In genomic region chr2:124609014-124609413, GRCm38 (mm10) we compare ENCODE assay signal across 8 mouse cellular contexts.
DNase-seq lines count a peak whose midpoint lies in the region; ATAC-seq and TF ChIP-seq lines count a peak whose summit lies in the region.

No protein-coding gene starts in this region.

- no peaks in the 10 kb centered on the region for H3K27me3 ChIP-seq in heart, postnatal 0 days (ENCODE audit: control insufficient read depth, insufficient read depth, low read length)
- peaks cover 7% of the 10 kb centered on the region; the same call in 1 of the 2 replicates for H3K27me3 ChIP-seq in embryonic facial prominence, embryonic 12.5 days
- H3K27me3 ChIP-seq in hindbrain, embryonic 16.5 days (replicated peaks; ENCODE audit: control insufficient read depth, insufficient read depth, low read length), result no peaks in the 10 kb centered on the region
- no peaks in the 10 kb centered on the region; the same call in 1 of the 2 replicates for H3K27me3 ChIP-seq in midbrain, embryonic 14.5 days (ENCODE audit: control insufficient read depth, insufficient read depth, low read length)

- no peaks in the 10 kb centered on the region for H3K36me3 ChIP-seq in heart, postnatal 0 days (replicated peaks; ENCODE audit: control insufficient read depth, insufficient read depth, low read length)
- H3K36me3 ChIP-seq in embryonic facial prominence, embryonic 12.5 days, result no peaks in the 10 kb centered on the region
- no peaks in the 10 kb centered on the region for H3K36me3 ChIP-seq in hindbrain, embryonic 16.5 days (ENCODE audit: control insufficient read depth, insufficient read depth, low read length)
- H3K36me3 ChIP-seq in midbrain, embryonic 14.5 days (ENCODE audit: control insufficient read depth, insufficient read depth, low read length), result no peaks in the 10 kb centered on the region

- intact Hi-C loops in heart, postnatal 10 days (cut with DNase I), result loop anchor here (5.0 kb wide), 4 partner anchors 298 to 578 kb away; no protein-coding TSS in a partner anchor

- TF ChIP-seq EP300 in heart, postnatal 0 days (IDR thresholded peaks at IDR 0.05; ENCODE audit: low read depth), result no peak

- WGBS in heart, postnatal 0 days, result 41% methylated on average over 5 of the region's 5 CpGs
- 18% methylated on average over 5 of the region's 5 CpGs for WGBS in embryonic facial prominence, embryonic 12.5 days
- 14% methylated on average over 5 of the region's 5 CpGs for WGBS in hindbrain, embryonic 16.5 days
- 23% methylated on average over 5 of the region's 5 CpGs for WGBS in midbrain, embryonic 14.5 days

- H3K9ac ChIP-seq in heart, postnatal 0 days (replicated peaks; ENCODE audit: low read depth, low read length), result peak overlapping the region; percentile 90
- no peak overlapping the region for H3K9ac ChIP-seq in embryonic facial prominence, embryonic 12.5 days
- H3K9ac ChIP-seq in hindbrain, embryonic 16.5 days (ENCODE audit: low read depth, low read length), result no peak overlapping the region; the same call in 1 of the 2 replicates
- H3K9ac ChIP-seq in midbrain, embryonic 14.5 days (replicated peaks; ENCODE audit: low read length), result no peak overlapping the region

- H3K27ac ChIP-seq in heart, postnatal 0 days (ENCODE audit: low read depth), result peak overlapping the region; percentile 97
- H3K27ac ChIP-seq in embryonic facial prominence, embryonic 12.5 days, result no peak overlapping the region
- peak overlapping the region; percentile 97; the same call in 1 of the 2 replicates for H3K27ac ChIP-seq in hindbrain, embryonic 16.5 days (ENCODE audit: low read depth, low read length)
- no peak overlapping the region for H3K27ac ChIP-seq in midbrain, embryonic 14.5 days (replicated peaks; ENCODE audit: low read depth, low read length)

- H3K4me3 ChIP-seq in heart, postnatal 0 days (ENCODE audit: low read depth, low read length), result peak overlapping the region; percentile 97
- H3K4me3 ChIP-seq in embryonic facial prominence, embryonic 12.5 days, result no peak overlapping the region
- H3K4me3 ChIP-seq in hindbrain, embryonic 16.5 days (ENCODE audit: low read length), result peak overlapping the region; percentile 66
- H3K4me3 ChIP-seq in midbrain, embryonic 14.5 days (replicated peaks; ENCODE audit: low read depth, low read length), result peak overlapping the region; percentile 70

- no peaks in the 10 kb centered on the region for H3K9me3 ChIP-seq in heart, postnatal 0 days (replicated peaks; ENCODE audit: control insufficient read depth, low read length)
- H3K9me3 ChIP-seq in embryonic facial prominence, embryonic 12.5 days, result no peaks in the 10 kb centered on the region
- no peaks in the 10 kb centered on the region for H3K9me3 ChIP-seq in hindbrain, embryonic 16.5 days (ENCODE audit: control insufficient read depth, low read length)
- H3K9me3 ChIP-seq in midbrain, embryonic 14.5 days (ENCODE audit: control insufficient read depth, low read length), result no peaks in the 10 kb centered on the region

- no peak for ATAC-seq in heart, postnatal 0 days (ENCODE audit: insufficient read depth, low read depth)
- no peak for ATAC-seq in embryonic facial prominence, embryonic 12.5 days (ENCODE audit: insufficient number of reproducible peaks, insufficient read depth, low FRiP score, low TSS enrichment)
- ATAC-seq in hindbrain, embryonic 16.5 days, result no peak
- ATAC-seq in midbrain, embryonic 14.5 days (ENCODE audit: low FRiP score, low TSS enrichment), result no peak

- DNase-seq in heart, postnatal 0 days (ENCODE audit: low spot score), result no peak
- DNase-seq in heart, postnatal 10 days, result no peak
- no peak for DNase-seq in midbrain, embryonic 14.5 days
- DNase-seq in thymus, postnatal 25 days, result no peak
- DNase-seq in frontal cortex, adult 2 months (ENCODE audit: extremely low spot score in 1 of 2, low spot score in 1 of 2), result no peak
- DNase-seq in ovary, postnatal 14 days (ENCODE audit: low spot score), result no peak

- TF ChIP-seq CTCF in heart, postnatal 0 days (IDR thresholded peaks at IDR 0.05; ENCODE audit: low read depth), result no peak

- peak overlapping the region; percentile 73 for H3K4me2 ChIP-seq in heart, postnatal 0 days (ENCODE audit: low read depth, low read length)
- peak overlapping the region; percentile 80 for H3K4me2 ChIP-seq in embryonic facial prominence, embryonic 12.5 days (replicated peaks)
- H3K4me2 ChIP-seq in hindbrain, embryonic 16.5 days (ENCODE audit: low read length), result peak overlapping the region; percentile 80
- H3K4me2 ChIP-seq in midbrain, embryonic 14.5 days (ENCODE audit: low read length), result peak overlapping the region; percentile 99

- H3K4me1 ChIP-seq in heart, postnatal 0 days (ENCODE audit: control insufficient read depth, insufficient read depth), result peaks cover 34% of the 10 kb centered on the region
- H3K4me1 ChIP-seq in embryonic facial prominence, embryonic 12.5 days, result peaks cover 14% of the 10 kb centered on the region; the same call in 1 of the 2 replicates
- peaks cover 28% of the 10 kb centered on the region for H3K4me1 ChIP-seq in hindbrain, embryonic 16.5 days (ENCODE audit: control insufficient read depth, insufficient read depth, low read depth, low read length)
- peaks cover 19% of the 10 kb centered on the region; the same call in 1 of the 2 replicates for H3K4me1 ChIP-seq in midbrain, embryonic 14.5 days (ENCODE audit: control insufficient read depth, insufficient read depth, low read length)

Comparison
In these comparisons a context has a peak if more than half of its experiments do, and no peak if none do; other contexts are left out.
1. H3K27ac ChIP-seq: peak in heart, postnatal 0 days (single experiment) and hindbrain, embryonic 16.5 days (single experiment); none in embryonic facial prominence, embryonic 12.5 days (single experiment) and midbrain, embryonic 14.5 days (single experiment).
2. Peak in every context shown above with its lines, with median percentiles within 50 percentile points of each other: H3K4me2 ChIP-seq.